Mouse (Mus musculus) spleen, adult 2 months (tissue): ENCODE measurements around the gene Tomm6. TPM values are rescaled to one million over a fixed set of nuclear protein-coding genes. Genes with fewer than 3 reads are reported as not detected.
A peak's percentile ranks its signal among the peaks of the same experiment; 100 is the strongest.

Experiments used
- DNase-seq, 2 experiments: peaks; one replicate each; pipeline versions ENCODE4 v3.0.0 to v3.0.0-alpha.2; 2012 to 2021; ENCODE audit warnings: low spot score in 2 of 2, low read depth in 1 of 2
- H3K27ac ChIP-seq: fragments of 200-500 bp; 2 replicates; pipeline ENCODE4 v1.5.1; 2012; ENCODE audit warnings: low read length, inconsistent platforms; ENCODE audit not compliant: insufficient read depth
- H3K27me3 ChIP-seq: fragments of 200-500 bp; 2 replicates; pipeline ENCODE4 v1.6.1; 2012; ENCODE audit warnings: mild to moderate bottlenecking, moderate library complexity, low read length, inconsistent platforms; ENCODE audit not compliant: control insufficient read depth, insufficient read depth
- H3K36me3 ChIP-seq: fragments of 200-500 bp; 2 replicates; pipeline ENCODE4 v1.6.1; 2012; ENCODE audit warnings: mild to moderate bottlenecking, low read length, inconsistent platforms; ENCODE audit not compliant: control insufficient read depth, insufficient read depth
- H3K4me1 ChIP-seq: fragments of 200-500 bp; 2 replicates; pipeline ENCODE4 v1.6.1; 2011; ENCODE audit warnings: inconsistent platforms; ENCODE audit not compliant: control insufficient read depth, insufficient read depth, insufficient read length
- H3K4me3 ChIP-seq: fragments of 200-500 bp; 2 replicates; pipeline ENCODE4 v1.5.1; 2011; ENCODE audit warnings: mild to moderate bottlenecking, inconsistent platforms; ENCODE audit not compliant: insufficient read depth, insufficient read length; ENCODE audit errors: extremely low read depth
- CTCF ChIP-seq: fragments of 200-500 bp; IDR thresholded peaks from 2 replicates; pipeline ENCODE4 v1.5.1; 2011; ENCODE audit warnings: mild to moderate bottlenecking, inconsistent platforms; ENCODE audit not compliant: insufficient read depth, insufficient read length, insufficient replicate concordance; ENCODE audit errors: extremely low read depth
- POLR2A ChIP-seq: fragments of 200-500 bp; IDR thresholded peaks from 2 replicates; pipeline ENCODE4 v1.6.1; 2011; ENCODE audit warnings: low read depth, low read length, inconsistent platforms
- WGBS: fragments of 180-500 bp; shearing (Covaris S2); methylation state at CpG from one replicate; pipeline ENCODE4 v1.1.7; 2018; 5-methylcytosine and 5-hydroxymethylcytosine counted together
- polyA plus RNA-seq: library from polyadenylated mRNA; depleted of rRNA; stranded (reverse); fragments of >200 nt; gene quantifications from 2 replicates; pipeline ENCODE4 v1.2.3, GENCODE M21; 2012; rRNA removed

The Tomm6 gene
- 58.0 and 63.1 TPM in 2 replicates for polyA plus RNA-seq

DNA sequence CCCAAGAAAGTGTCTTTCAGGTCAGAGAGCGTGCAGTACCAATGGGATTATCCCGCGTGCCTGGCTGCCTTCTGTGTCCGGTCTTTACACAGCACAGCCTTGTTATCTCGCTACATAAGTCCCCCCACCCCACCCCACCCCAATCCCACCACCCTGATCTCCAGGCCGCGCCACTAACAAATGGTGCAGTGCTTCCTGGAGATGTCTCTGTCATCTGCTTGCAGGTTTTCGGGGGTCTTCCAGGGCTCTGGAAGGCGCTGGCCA lies at the start of gene Tomm6:
Gene Tomm6 (minus strand): TSS at position 43 of the 264 bp plus-strand sequence.
- WGBS, result 0% methylated on average over 9 of the region's 9 CpGs
- Histone ChIP-seq H3K36me3 (peaks cover 2% of the 10 kb centered on the region; the same call in 1 of the 2 replicates), H3K4me1 (peaks cover 5% of the 10 kb centered on the region; the same call in 1 of the 2 replicates), H3K27ac (peak within 1 kb of the TSS; percentile 53), H3K27me3 (no peaks in the 10 kb centered on the region), H3K4me3 (peak within 1 kb of the TSS; percentile 80)
- TF ChIP-seq CTCF, result no peak
- TF ChIP-seq POLR2A, result no peak
- DNase-seq, result no peak

DNA sequence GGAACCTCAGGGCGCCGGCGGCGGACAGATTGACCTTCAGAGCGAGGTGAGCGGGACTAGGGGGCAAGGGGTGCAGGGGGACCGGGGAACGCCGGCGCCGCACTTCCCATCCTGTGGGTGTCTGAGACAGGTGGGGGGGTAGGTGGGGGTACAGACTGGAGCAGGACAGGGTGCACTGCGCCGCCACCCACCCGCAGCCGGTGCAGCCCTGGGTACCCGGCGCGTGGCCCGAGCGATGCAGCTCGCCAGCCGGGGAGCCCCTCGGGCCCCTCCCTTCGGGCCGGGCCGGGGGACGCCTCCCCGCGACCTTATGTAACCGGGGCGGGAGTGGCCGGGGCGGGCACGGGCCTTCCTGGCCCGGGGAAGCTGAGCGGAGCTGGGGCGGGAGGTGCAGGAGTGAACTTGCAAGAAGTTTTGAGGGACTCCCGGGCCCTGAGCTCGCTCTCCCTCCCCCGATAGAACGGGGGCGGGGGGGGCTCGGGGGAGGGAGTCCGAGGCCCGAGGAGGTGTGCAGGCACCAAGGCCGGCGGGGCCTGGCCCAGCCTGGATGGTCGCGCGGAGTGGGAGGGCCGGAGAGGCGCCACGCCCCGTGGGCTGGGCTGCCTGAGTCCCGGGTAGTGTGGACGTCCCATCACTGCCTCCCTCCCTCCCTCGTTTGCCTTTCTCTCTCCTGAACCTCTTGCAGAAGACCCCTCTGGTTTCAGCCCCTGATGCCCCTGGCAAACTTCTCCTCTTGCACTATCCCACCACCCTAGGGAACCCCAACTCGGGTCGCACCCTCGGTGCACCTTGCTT lies 49.3 kb upstream of the Tomm6 start:
- under 1% methylated on average over 50 of the region's 60 CpGs for WGBS

DNA sequence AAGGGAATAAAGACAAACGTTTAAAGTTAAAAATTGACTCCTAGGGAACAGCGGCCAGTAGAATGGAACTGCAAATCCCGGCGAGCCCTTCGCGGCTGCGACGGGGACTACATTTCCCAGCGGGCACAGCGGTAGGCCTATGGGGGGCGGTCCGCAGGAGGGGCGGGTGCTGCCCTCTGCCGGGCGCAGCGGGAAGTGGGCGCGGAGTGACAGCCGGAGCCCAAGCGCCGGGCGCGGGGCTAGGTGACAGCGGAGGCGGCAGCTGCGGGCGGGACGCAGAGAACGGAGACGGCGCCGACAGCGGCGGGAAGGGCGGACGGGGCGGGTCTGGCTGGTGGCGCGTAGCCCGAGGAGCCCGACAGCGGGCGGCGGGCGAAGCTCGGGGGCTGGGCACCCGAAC lies 48.7 kb upstream of the Tomm6 start, which contains the start of gene Tfeb:
Gene Tfeb (plus strand): TSS at position 175 of the 400 bp plus-strand sequence.
- Histone ChIP-seq H3K4me3 (peak within 1 kb of the TSS; percentile 82), H3K36me3 (no peaks in the 10 kb centered on the region), H3K27me3 (no peaks in the 10 kb centered on the region), H3K27ac (peak within 1 kb of the TSS; percentile 98), H3K4me1 (peaks cover 18% of the 10 kb centered on the region; the same call in 1 of the 2 replicates)
- DNase-seq, result peak; percentile 79 to 98
- under 1% methylated on average over 37 of the region's 47 CpGs for WGBS
- TF ChIP-seq CTCF, result peak; percentile 93
- peak; percentile 54 for TF ChIP-seq POLR2A

More for the DNA sequence above, 49.3 kb upstream of the Tomm6 start:
- Histone ChIP-seq H3K27me3 (no peaks in the 10 kb centered on the region), H3K4me1 (peaks cover 21% of the 10 kb centered on the region; the same call in 1 of the 2 replicates), H3K4me3 (peak overlapping the region; percentile 82), H3K36me3 (no peaks in the 10 kb centered on the region), H3K27ac (peak overlapping the region; percentile 98)
- peak; percentile 75 to 90 for DNase-seq
- TF ChIP-seq POLR2A, result peak; percentile 37
- no peak for TF ChIP-seq CTCF

DNA sequence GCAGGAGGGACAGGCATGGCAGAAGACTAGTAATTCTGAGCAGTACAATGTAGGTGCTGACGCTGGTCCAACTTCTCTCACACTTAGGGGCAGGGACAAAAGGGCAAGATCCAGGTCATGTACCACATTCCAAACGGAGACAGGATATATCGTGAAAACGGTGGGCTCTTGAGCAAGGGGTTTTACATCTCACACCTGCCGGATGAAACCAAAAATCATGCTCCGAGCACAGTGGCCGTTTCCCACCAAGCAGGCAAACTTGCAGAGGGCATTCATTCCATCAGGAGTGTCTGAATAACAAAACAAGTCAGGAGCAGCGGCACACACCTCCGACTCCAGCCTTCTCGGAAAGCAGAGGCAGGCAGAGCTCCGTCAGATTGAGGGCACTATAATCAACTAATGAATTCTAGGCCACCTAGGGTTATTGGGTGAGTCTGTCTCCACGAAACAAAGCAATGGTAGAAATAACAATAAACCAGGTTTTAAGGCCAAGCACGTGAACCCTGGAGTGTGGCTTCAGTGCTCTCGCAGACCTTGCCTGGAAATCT lies 47.4 kb upstream of the Tomm6 start:
- peaks cover 9% of the 10 kb centered on the region; the same call in 1 of the 2 replicates for H3K4me1 ChIP-seq
- WGBS, result 92% methylated on average over 14 of the region's 14 CpGs
- no peak overlapping the region for H3K4me3 ChIP-seq
- H3K36me3 ChIP-seq, result no peaks in the 10 kb centered on the region
- no peak overlapping the region for H3K27ac ChIP-seq
- no peaks in the 10 kb centered on the region for H3K27me3 ChIP-seq
- DNase-seq, result no peak
- TF ChIP-seq POLR2A (no peak), CTCF (no peak)

DNA sequence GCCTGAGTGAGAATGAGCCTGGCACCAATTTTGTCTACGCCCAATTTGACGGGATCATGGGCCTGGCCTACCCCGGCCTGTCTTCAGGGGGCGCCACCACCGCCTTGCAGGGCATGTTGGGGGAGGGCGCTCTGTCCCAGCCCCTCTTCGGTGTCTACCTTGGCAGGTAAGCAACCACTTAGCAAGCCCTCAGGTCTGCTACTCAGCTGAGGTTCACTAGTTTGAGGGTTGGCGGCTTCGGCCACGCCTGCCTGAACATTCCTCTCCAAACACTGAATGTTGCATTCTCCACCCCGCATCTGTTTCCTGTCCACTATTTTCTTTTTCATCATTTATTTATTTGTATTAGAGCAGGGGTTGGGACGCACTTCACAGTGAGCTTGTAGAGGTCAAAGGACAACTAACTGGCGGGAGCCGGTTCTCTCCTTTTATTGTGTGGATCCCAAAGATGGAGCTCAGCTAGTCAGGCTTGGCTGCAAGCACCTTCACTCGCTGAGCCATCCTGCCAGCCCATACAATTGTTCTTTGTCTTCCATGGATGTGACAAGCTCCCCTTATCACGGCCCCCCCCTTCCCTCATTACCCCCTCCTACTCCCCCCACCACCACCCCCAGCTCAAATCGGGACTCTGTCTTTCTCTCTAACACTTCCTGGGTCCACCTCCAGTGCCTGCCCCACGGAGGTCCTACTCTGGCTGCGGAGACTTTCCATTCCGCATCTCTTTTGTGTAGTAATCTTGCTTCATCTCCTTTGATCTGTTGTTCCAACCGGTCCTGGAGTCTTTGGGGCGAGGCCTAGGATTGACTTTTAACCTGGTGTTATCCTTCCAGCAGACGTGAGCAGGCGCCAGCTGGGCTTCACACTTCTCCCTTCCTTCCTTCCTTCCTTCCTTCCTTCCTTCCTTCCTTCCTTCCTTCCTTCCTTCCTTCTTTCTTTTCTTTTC lies 42.7 kb upstream of the Tomm6 start:
- Histone ChIP-seq H3K27me3 (no peaks in the 10 kb centered on the region), H3K27ac (no peak overlapping the region), H3K4me3 (no peak overlapping the region), H3K4me1 (no peaks in the 10 kb centered on the region), H3K36me3 (no peaks in the 10 kb centered on the region)
- no peak for DNase-seq
- whole genome bisulfite sequencing, result 80% methylated on average over 24 of the region's 24 CpGs
- TF ChIP-seq POLR2A (no peak), CTCF (no peak)

DNA sequence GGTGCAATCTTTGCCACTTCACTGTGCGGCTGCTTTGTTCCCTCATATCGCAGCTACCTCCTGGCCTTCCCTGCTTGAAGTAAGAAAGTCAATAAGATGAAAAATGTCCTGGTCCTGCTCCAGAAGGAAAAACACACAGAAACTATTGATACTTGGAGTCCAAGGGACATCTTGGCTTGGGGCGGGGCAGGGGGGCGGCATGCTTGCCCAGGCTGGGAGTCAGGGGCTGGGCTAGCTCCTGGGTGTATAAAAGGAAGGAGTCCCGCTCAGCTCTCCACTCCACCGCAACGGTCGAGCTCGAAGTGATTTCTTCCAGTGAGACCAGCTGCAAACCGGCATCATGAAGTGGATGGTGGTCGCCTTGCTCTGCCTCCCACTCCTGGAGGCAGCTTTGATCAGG lies 38.4 kb upstream of the Tomm6 start, which contains the start of gene Pgc:
Gene Pgc (plus strand): TSS at position 277 of the 400 bp plus-strand sequence.
- no peak for DNase-seq
- no peaks in the 10 kb centered on the region for H3K4me1 ChIP-seq
- TF ChIP-seq POLR2A (no peak), CTCF (no peak)
- no peaks in the 10 kb centered on the region for H3K36me3 ChIP-seq
- H3K27me3 ChIP-seq, result no peaks in the 10 kb centered on the region
- WGBS, result 88% methylated on average over 11 of the region's 11 CpGs
- H3K27ac ChIP-seq, result no peak within 1 kb of the TSS
- no peak within 1 kb of the TSS for H3K4me3 ChIP-seq
